8 mouse cellular contexts compared by ENCODE assay signal in the genomic region with DNA sequence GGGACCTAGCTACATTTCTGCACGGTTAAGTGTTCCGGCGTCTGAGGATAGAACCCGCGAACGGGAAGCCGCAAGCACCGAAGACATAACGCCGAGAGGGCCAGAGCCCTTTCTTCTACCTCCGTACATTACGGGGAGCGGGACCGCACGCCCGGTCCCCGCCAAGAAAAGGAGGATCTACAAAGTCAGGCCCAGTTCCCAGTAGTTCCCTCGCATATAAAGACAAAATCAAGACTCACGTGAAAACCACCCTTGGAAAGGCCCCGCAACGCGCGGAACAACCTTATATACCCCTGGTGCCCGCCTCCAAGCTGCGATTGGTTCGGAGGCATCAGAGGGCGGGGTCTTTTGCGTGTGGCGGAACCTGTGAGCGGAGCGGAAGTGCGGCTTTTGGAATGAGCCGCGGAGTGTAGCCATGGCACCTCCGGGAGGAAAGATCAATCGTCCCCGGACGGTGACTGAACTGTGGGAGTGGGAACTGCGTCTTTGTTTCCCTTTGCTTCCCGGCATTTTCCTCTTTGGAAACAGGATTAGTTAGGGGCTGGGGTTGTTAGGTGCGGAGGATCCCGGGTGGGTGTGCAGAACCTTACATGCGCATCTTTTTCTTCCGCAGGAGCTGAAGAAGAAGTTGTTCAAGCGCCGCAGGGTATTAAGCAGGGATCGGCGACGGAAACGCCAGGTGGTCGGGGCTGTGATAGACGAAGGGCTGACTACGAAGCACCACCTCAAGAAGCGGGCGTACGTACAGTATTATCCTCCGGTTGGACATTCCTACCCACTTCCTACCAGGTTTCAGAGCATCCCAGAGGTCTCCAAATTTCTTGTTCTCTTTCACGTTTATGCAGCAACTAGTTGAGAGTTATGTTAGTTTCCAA. TPM values are rescaled to one million over a fixed set of nuclear protein-coding genes. Genes with fewer than 3 reads are reported as not detected.
DNase-seq lines count a peak whose midpoint lies in the region; ATAC-seq and TF ChIP-seq lines count a peak whose summit lies in the region.

TSS of gene 1810009A15Rik (plus strand) at position 343 of the 875 bp plus-strand sequence.
TSS of gene Gm49416 (plus strand) at position 416 of the 875 bp plus-strand sequence.

- peak; percentile 99 for DNase-seq in forebrain, embryonic 14.5 days (ENCODE audit: low spot score)
- DNase-seq in heart, postnatal 25 days (ENCODE audit: low spot score): peak; percentile 90
- DNase-seq in layer of hippocampus, adult 18-20 months (ENCODE audit: low spot score in 2 of 2): peak; percentile 90 to 95
- peak; percentile 90 for DNase-seq in lung, adult 2 months
- DNase-seq in thymus, adult 18-20 months: peak; percentile 88 to 94

- peak within 1 kb of the TSS; percentile 98 for H3K4me3 ChIP-seq in ES-Bruce4 (ENCODE audit: low read depth, low read length)
- peak within 1 kb of the TSS; percentile 67 for H3K4me3 ChIP-seq in forebrain, embryonic 14.5 days (ENCODE audit: low read depth, low read length)
- peak within 1 kb of the TSS; percentile 96 for H3K4me3 ChIP-seq in lung, adult 2 months (replicated peaks; ENCODE audit: extremely low read depth, low read depth, low read length)

- no peak for TF ChIP-seq CTCF in ES-Bruce4 (IDR thresholded peaks at IDR 0.05; ENCODE audit: low read depth, low read length)
- TF ChIP-seq CTCF in lung, adult 2 months (IDR thresholded peaks at IDR 0.05; ENCODE audit: insufficient read depth, low read length): no peak

- TF ChIP-seq POLR2A in ES-Bruce4 (IDR thresholded peaks at IDR 0.05; ENCODE audit: insufficient read depth, low read length): peak; percentile 91
- TF ChIP-seq POLR2A in lung, adult 2 months (IDR thresholded peaks at IDR 0.05; ENCODE audit: borderline replicate concordance, extremely low read depth, low read depth, low read length): no peak; the same call in 1 of the 2 replicates

- peaks cover 29% of the 10 kb centered on the region for H3K36me3 ChIP-seq in ES-Bruce4 (ENCODE audit: control insufficient read depth, insufficient read depth, low read length, poor library complexity, severe bottlenecking)
- peaks cover 7% of the 10 kb centered on the region; the same call in 1 of the 2 replicates for H3K36me3 ChIP-seq in forebrain, embryonic 14.5 days (ENCODE audit: control insufficient read depth, insufficient read depth, low read length)

- peak; percentile 94 for ATAC-seq in cerebellum, adult (ENCODE audit: insufficient number of reproducible peaks, low FRiP score, low TSS enrichment)
- peak; percentile 97 for ATAC-seq in forebrain, embryonic 14.5 days
- peak; percentile 97 for ATAC-seq in neutrophil, adult 5-6 weeks (ENCODE audit: extremely low read depth, insufficient number of reproducible peaks, low FRiP score, poor library complexity, severe bottlenecking)

- no peaks in the 10 kb centered on the region for H3K9me3 ChIP-seq in ES-Bruce4 (replicated peaks; ENCODE audit: control insufficient read depth, insufficient read depth, low read length, poor library complexity, severe bottlenecking)
- no peaks in the 10 kb centered on the region for H3K9me3 ChIP-seq in forebrain, embryonic 14.5 days (replicated peaks; ENCODE audit: control insufficient read depth, low read length)

- no peak for TF ChIP-seq EP300 in ES-Bruce4 (IDR thresholded peaks at IDR 0.05; ENCODE audit: insufficient read depth, low read depth, low read length)

- no peaks in the 10 kb centered on the region for H3K27me3 ChIP-seq in ES-Bruce4 (ENCODE audit: control insufficient read depth, insufficient read depth, low read length, poor library complexity, severe bottlenecking)
- H3K27me3 ChIP-seq in forebrain, embryonic 14.5 days (replicated peaks; ENCODE audit: control insufficient read depth, insufficient read depth, low read length): no peaks in the 10 kb centered on the region

- under 1% methylated on average over 58 of the region's 58 CpGs for WGBS in forebrain, embryonic 14.5 days
- WGBS in lung, adult 2 months: under 1% methylated on average over 58 of the region's 58 CpGs

- H3K4me2 ChIP-seq in forebrain, embryonic 14.5 days (ENCODE audit: low read length): peak within 1 kb of the TSS; percentile 76

- peaks cover 3% of the 10 kb centered on the region for H3K4me1 ChIP-seq in ES-Bruce4 (ENCODE audit: control insufficient read depth, insufficient read depth, low read length)
- H3K4me1 ChIP-seq in forebrain, embryonic 14.5 days (ENCODE audit: control insufficient read depth, insufficient read depth, low read length): peaks cover 12% of the 10 kb centered on the region
- H3K4me1 ChIP-seq in lung, adult 2 months (ENCODE audit: control insufficient read depth, insufficient read depth, low read length): peaks cover 3% of the 10 kb centered on the region; the same call in 1 of the 2 replicates

- peak within 1 kb of the TSS; percentile 99 for H3K9ac ChIP-seq in ES-Bruce4 (ENCODE audit: low read depth, poor library complexity, severe bottlenecking)
- peak within 1 kb of the TSS; percentile 77 for H3K9ac ChIP-seq in forebrain, embryonic 14.5 days (ENCODE audit: low read length)

- intact Hi-C loops in heart, postnatal 25 days (cut with DNase I): loop anchor here (5.0 kb wide), 1 partner anchor 46 kb away; no protein-coding TSS in a partner anchor

- peak within 1 kb of the TSS; percentile 93 for H3K27ac ChIP-seq in ES-Bruce4 (ENCODE audit: insufficient read depth, low read length)
- H3K27ac ChIP-seq in forebrain, embryonic 14.5 days (ENCODE audit: low read depth, low read length): peak within 1 kb of the TSS; percentile 76

RNA-seq across cellular contexts. Expression of gene 1810009A15Rik, which starts in this region (rescaled TPM):
- polyA plus RNA-seq in ES-Bruce4 (2011; ENCODE audit: insufficient read depth, insufficient read length, low read depth, missing spikeins): 162 and 172 TPM in 2 replicates
- 63.7 and 77.6 TPM in 2 replicates for polyA plus RNA-seq in forebrain, embryonic 14.5 days (2014; fragmentation: Nextera tagmentation; extraction: Ambion mirVana)
- total RNA-seq in heart, postnatal 25 days (2021): 10 to 100 TPM; 17.6 to 19.8 TPM
- total RNA-seq in layer of hippocampus, adult 18-20 months (2021): 10 to 100 TPM; 24.2 to 30.3 TPM
- 11.8 and 15.4 TPM in 2 replicates for polyA plus RNA-seq in lung, adult 2 months (2012; rRNA removed)
- total RNA-seq in neutrophil, adult 5-6 weeks (2017): 57.6 and 75.0 TPM in 2 replicates

RNA-seq across cellular contexts. Expression of gene Gm49416, which starts in this region (rescaled TPM):
- 11.9 and 24.8 TPM in 2 replicates for polyA plus RNA-seq in ES-Bruce4 (2011; ENCODE audit: insufficient read depth, insufficient read length, low read depth, missing spikeins)
- polyA plus RNA-seq in forebrain, embryonic 14.5 days (2014; fragmentation: Nextera tagmentation; extraction: Ambion mirVana): not detected in 2 replicates
- 1 to 10 TPM in 1 of 2 experiments, under 1 TPM in 1; 0.68 to 2.0 TPM for total RNA-seq in heart, postnatal 25 days (2021)
- total RNA-seq in layer of hippocampus, adult 18-20 months (2021): 1 to 10 TPM; 2.4 to 5.1 TPM
- not detected in 2 replicates for polyA plus RNA-seq in lung, adult 2 months (2012; rRNA removed)
- total RNA-seq in neutrophil, adult 5-6 weeks (2017): not detected in 2 replicates

Comparison
In these comparisons a context has a peak if more than half of its experiments do, and no peak if none do; other contexts are left out.
1. Peak in every context shown above with its lines: DNase-seq, ATAC-seq, H3K4me3 ChIP-seq and H3K27ac ChIP-seq.
2. RNA of gene Gm49416 (polyA plus RNA-seq): 11.9 to 24.8 TPM in ES-Bruce4; not detected in forebrain, embryonic 14.5 days and not detected in lung, adult 2 months; every median in the first group is over 10 times any median in the second.